Mouse (Mus musculus) forebrain, embryonic 15.5 days (tissue): ENCODE data around the gene Gm20503. TPM values are rescaled to one million over a fixed set of nuclear protein-coding genes. Genes with fewer than 3 reads are reported as not detected.

Source experiments
- ATAC-seq: fragments of 200-750 bp; cut with Nextera tagmentation; replicated peaks from 2 replicates; pipeline ENCODE4 v1.8.0; 2017; ENCODE audit warnings: mild to moderate bottlenecking, moderate TSS enrichment, moderate library complexity
- H3K27ac ChIP-seq: fragments of 300-500 bp; sonication (generic); replicated peaks from 2 replicates; pipeline ENCODE4 v1.5.1; 2015; ENCODE audit warnings: mild to moderate bottlenecking, inconsistent platforms
- H3K27me3 ChIP-seq: fragments of 300-500 bp; sonication (generic); 2 replicates; pipeline ENCODE4 v1.6.1; 2015; ENCODE audit warnings: inconsistent platforms
- H3K36me3 ChIP-seq: fragments of 300-500 bp; sonication (generic); 2 replicates; pipeline ENCODE4 v1.6.1; 2015; ENCODE audit warnings: mild to moderate bottlenecking, inconsistent platforms
- H3K4me1 ChIP-seq: fragments of 300-500 bp; sonication (generic); 2 replicates; pipeline ENCODE4 v1.6.1; 2015; ENCODE audit warnings: inconsistent platforms
- H3K4me2 ChIP-seq: fragments of 300-500 bp; sonication (generic); replicated peaks from 2 replicates; pipeline ENCODE4 v1.6.1; 2015; ENCODE audit warnings: mild to moderate bottlenecking, inconsistent platforms
- H3K4me3 ChIP-seq: fragments of 300-500 bp; sonication (generic); 2 replicates; pipeline ENCODE4 v1.5.1; 2015; ENCODE audit warnings: mild to moderate bottlenecking, inconsistent platforms
- H3K9ac ChIP-seq: fragments of 300-500 bp; sonication (generic); replicated peaks from 2 replicates; pipeline ENCODE4 v1.6.1; 2015; ENCODE audit warnings: mild to moderate bottlenecking, inconsistent platforms
- H3K9me3 ChIP-seq: fragments of 300-500 bp; sonication (generic); 2 replicates; pipeline ENCODE4 v1.6.1; 2016; ENCODE audit warnings: inconsistent platforms
- WGBS: fragments of 180-500 bp; shearing (Covaris S2); methylation state at CpG from one replicate; pipeline ENCODE4 v1.1.7; 2015; ENCODE audit warnings: mixed read lengths; 5-methylcytosine and 5-hydroxymethylcytosine counted together
- polyA plus RNA-seq: library from polyadenylated mRNA; unstranded; fragments of >200 nt; fragmentation: Nextera tagmentation; extraction: Ambion mirVana; gene quantifications from 2 replicates; pipeline ENCODE4 v1.2.1, GENCODE M21; 2015

The Gm20503 gene
- polyA plus RNA-seq, 1 experiment from 2014 or later, result 3.6 TPM

GRCm38 (mm10) chr4:59043074-59043473 is 40.1 kb downstream of the Gm20503 start:
- WGBS, result 97% methylated on average over 5 of the region's 5 CpGs
- Histone ChIP-seq H3K27ac (no peak overlapping the region), H3K36me3 (peaks cover 19% of the 10 kb centered on the region), H3K4me1 (no peaks in the 10 kb centered on the region), H3K4me3 (no peak overlapping the region), H3K27me3 (no peaks in the 10 kb centered on the region), H3K4me2 (no peak overlapping the region), H3K9me3 (no peaks in the 10 kb centered on the region), H3K9ac (no peak overlapping the region)
- no peak for ATAC-seq

- Histone ChIP-seq H3K27me3 (no peaks in the 10 kb centered on the region), H3K9me3 (no peaks in the 10 kb centered on the region), H3K4me2 (no peak overlapping the region), H3K9ac (no peak overlapping the region), H3K4me3 (no peak overlapping the region), H3K27ac (no peak overlapping the region), H3K36me3 (peaks cover 19% of the 10 kb centered on the region), H3K4me1 (no peaks in the 10 kb centered on the region)
- WGBS, result 92% methylated on average over 6 of the region's 6 CpGs
- no peak for ATAC-seq
Observed at GRCm38 (mm10) chr4:59043891-59044290, 40.9 kb downstream of the Gm20503 start.

GRCm38 (mm10) chr4:59047222-59047621 is 44.2 kb downstream of the Gm20503 start:
- Histone ChIP-seq H3K27me3 (no peaks in the 10 kb centered on the region), H3K9me3 (no peaks in the 10 kb centered on the region), H3K4me1 (no peaks in the 10 kb centered on the region), H3K4me3 (no peak overlapping the region), H3K4me2 (no peak overlapping the region), H3K36me3 (0 out of 2 replicates have a peak, but pooled peaks cover 4% of the 10 kb centered on the region), H3K9ac (no peak overlapping the region), H3K27ac (no peak overlapping the region)
- no peak for ATAC-seq
- WGBS, result 34% methylated on average over 3 of the region's 3 CpGs

- H3K36me3 ChIP-seq, result no peaks in the 10 kb centered on the region
- 96% methylated on average over 1 of the region's 1 CpGs for WGBS
- H3K4me3 ChIP-seq, result no peak overlapping the region
- H3K4me2 ChIP-seq, result no peak overlapping the region
- H3K9ac ChIP-seq, result no peak overlapping the region
- no peaks in the 10 kb centered on the region for H3K9me3 ChIP-seq
- H3K4me1 ChIP-seq, result no peaks in the 10 kb centered on the region
- no peaks in the 10 kb centered on the region for H3K27me3 ChIP-seq
- H3K27ac ChIP-seq, result no peak overlapping the region
- ATAC-seq, result no peak
Observed at GRCm38 (mm10) chr4:59051081-59051480, 48.1 kb downstream of the Gm20503 start.

- 93% methylated on average over 3 of the region's 3 CpGs for whole genome bisulfite sequencing
- H3K4me3 ChIP-seq, result no peak overlapping the region
- no peaks in the 10 kb centered on the region for H3K27me3 ChIP-seq
- no peaks in the 10 kb centered on the region for H3K4me1 ChIP-seq
- H3K36me3 ChIP-seq, result no peaks in the 10 kb centered on the region
- H3K4me2 ChIP-seq, result no peak overlapping the region
- H3K27ac ChIP-seq, result no peak overlapping the region
- no peaks in the 10 kb centered on the region for H3K9me3 ChIP-seq
- H3K9ac ChIP-seq, result no peak overlapping the region
- ATAC-seq, result no peak
Observed at GRCm38 (mm10) chr4:59057929-59058328, 54.9 kb downstream of the Gm20503 start.

- Histone ChIP-seq H3K36me3 (no peaks in the 10 kb centered on the region), H3K4me3 (no peak overlapping the region), H3K9me3 (no peaks in the 10 kb centered on the region), H3K27ac (no peak overlapping the region), H3K4me1 (no peaks in the 10 kb centered on the region), H3K9ac (no peak overlapping the region), H3K27me3 (no peaks in the 10 kb centered on the region), H3K4me2 (no peak overlapping the region)
- whole genome bisulfite sequencing, result 78% methylated on average over 12 of the region's 12 CpGs
- ATAC-seq, result no peak
Observed at GRCm38 (mm10) chr4:59062526-59062925, 59.5 kb downstream of the Gm20503 start.

GRCm38 (mm10) chr4:59069276-59069675 is 66.3 kb downstream of the Gm20503 start:
- Histone ChIP-seq H3K4me2 (no peak overlapping the region), H3K36me3 (no peaks in the 10 kb centered on the region), H3K9ac (no peak overlapping the region), H3K4me3 (no peak overlapping the region), H3K27me3 (no peaks in the 10 kb centered on the region), H3K4me1 (no peaks in the 10 kb centered on the region), H3K9me3 (no peaks in the 10 kb centered on the region), H3K27ac (no peak overlapping the region)
- 46% methylated on average over 3 of the region's 3 CpGs for WGBS
- ATAC-seq, result no peak

- Histone ChIP-seq H3K36me3 (no peaks in the 10 kb centered on the region), H3K9me3 (no peaks in the 10 kb centered on the region), H3K9ac (no peak overlapping the region), H3K4me1 (no peaks in the 10 kb centered on the region), H3K27ac (no peak overlapping the region), H3K4me3 (no peak overlapping the region), H3K4me2 (no peak overlapping the region), H3K27me3 (no peaks in the 10 kb centered on the region)
- WGBS, result 86% methylated on average over 2 of the region's 2 CpGs
- ATAC-seq, result no peak
Observed at GRCm38 (mm10) chr4:59083430-59083829, 80.4 kb downstream of the Gm20503 start.

GRCm38 (mm10) chr4:59089391-59089790 is 86.4 kb downstream of the Gm20503 start:
- ATAC-seq, result no peak
- H3K36me3 ChIP-seq, result no peaks in the 10 kb centered on the region
- WGBS, result 55% methylated on average over 1 of the region's 1 CpGs

More at GRCm38 (mm10) chr4:59089391-59089790, 86.4 kb downstream of the Gm20503 start:
- Histone ChIP-seq H3K9me3 (no peaks in the 10 kb centered on the region), H3K9ac (no peak overlapping the region), H3K4me1 (no peaks in the 10 kb centered on the region), H3K4me3 (no peak overlapping the region), H3K27me3 (no peaks in the 10 kb centered on the region), H3K4me2 (no peak overlapping the region), H3K27ac (no peak overlapping the region)

Other genes with a start within 250 kb of the Gm20503 start
- 0.06 TPM in 1 of 2 replicates, not detected in the other for gene Olfr267, start 215.5 kb upstream of the Gm20503 start, polyA plus RNA-seq
- 31.0 and 31.6 TPM in 2 replicates for gene Ecpas, start 90.5 kb upstream of the Gm20503 start, polyA plus RNA-seq
- gene Zkscan16, start 59.6 kb upstream of the Gm20503 start, polyA plus RNA-seq, result 0.73 and 0.99 TPM in 2 replicates
- 4.0 and 4.2 TPM in 2 replicates for gene Ptgr1, start 16.1 kb upstream of the Gm20503 start, polyA plus RNA-seq
- gene Dnajc25, start 8.1 kb upstream of the Gm20503 start, polyA plus RNA-seq, result 3.3 and 5.1 TPM in 2 replicates
- gene Gng10, start 31.9 kb downstream of the Gm20503 start, polyA plus RNA-seq, result 196 and 207 TPM in 2 replicates
- not detected in 2 replicates for gene AI481877, start 135.8 kb downstream of the Gm20503 start, polyA plus RNA-seq
- gene Ugcg, start 186.0 kb downstream of the Gm20503 start, polyA plus RNA-seq, result 14.2 and 15.7 TPM in 2 replicates